Mouse (Mus musculus) spleen, adult 2 months (tissue): ENCODE data around the gene Tpcn2.

Experiments
- CTCF ChIP-seq: fragments of 200-500 bp; IDR thresholded peaks from 2 replicates; pipeline ENCODE4 v1.5.1; 2011; ENCODE audit warnings: mild to moderate bottlenecking, inconsistent platforms; ENCODE audit not compliant: insufficient read depth, insufficient read length, insufficient replicate concordance; ENCODE audit errors: extremely low read depth
- POLR2A ChIP-seq: fragments of 200-500 bp; IDR thresholded peaks from 2 replicates; pipeline ENCODE4 v1.6.1; 2011; ENCODE audit warnings: low read depth, low read length, inconsistent platforms

- TF ChIP-seq POLR2A: no peak
- TF ChIP-seq CTCF: no peak
Measured at GRCm38 (mm10) chr7:145140656-145141055, 143.2 kb downstream of the Tpcn2 start.
